Mouse (Mus musculus): ENCODE measurements around the gene Cyp4f13. TPM values are rescaled to one million over a fixed set of nuclear protein-coding genes. Genes with fewer than 3 reads are reported as not detected.

The Cyp4f13 gene
- polyA plus RNA-seq, 1 experiment = 32.8 TPM

- no peak overlapping the region for H3K27ac ChIP-seq (ENCODE audit: insufficient read depth, low read length)
- no peak for TF ChIP-seq POLR2A (IDR thresholded peaks at IDR 0.05; ENCODE audit: extremely low read depth, insufficient read depth, low read length)
- TF ChIP-seq CTCF (IDR thresholded peaks at IDR 0.05; ENCODE audit: extremely low read depth, insufficient read depth, low read length) = no peak
- H3K4me1 ChIP-seq (ENCODE audit: control insufficient read depth, insufficient read depth, low read length) = peaks cover 5% of the 10 kb centered on the region
- H3K4me3 ChIP-seq (ENCODE audit: insufficient read depth, low read length) = peak overlapping the region; percentile 79
Measured at GRCm38 (mm10) chr17:32890852-32891238, 56.4 kb downstream of the Cyp4f13 start.

GRCm38 (mm10) chr17:32889611-32890010 is 57.6 kb downstream of the Cyp4f13 start:
- Histone ChIP-seq H3K27ac (ENCODE audit: insufficient read depth, low read length) (no peak overlapping the region), H3K4me3 (ENCODE audit: insufficient read depth, low read length) (peak overlapping the region; percentile 14; the same call in 1 of the 2 replicates), H3K4me1 (ENCODE audit: control insufficient read depth, insufficient read depth, low read length) (peaks cover 5% of the 10 kb centered on the region)
- no peak for TF ChIP-seq CTCF (IDR thresholded peaks at IDR 0.05; ENCODE audit: extremely low read depth, insufficient read depth, low read length)

- TF ChIP-seq POLR2A (IDR thresholded peaks at IDR 0.05; ENCODE audit: extremely low read depth, insufficient read depth, low read length) (no peak), CTCF (IDR thresholded peaks at IDR 0.05; ENCODE audit: extremely low read depth, insufficient read depth, low read length) (no peak)
- H3K27ac ChIP-seq (ENCODE audit: insufficient read depth, low read length) = no peak overlapping the region
- no peak overlapping the region for H3K4me3 ChIP-seq (ENCODE audit: insufficient read depth, low read length)
- H3K4me1 ChIP-seq (ENCODE audit: control insufficient read depth, insufficient read depth, low read length) = no peaks in the 10 kb centered on the region
Measured at GRCm38 (mm10) chr17:32880320-32881218, 66.6 kb downstream of the Cyp4f13 start.

GRCm38 (mm10) chr17:32878773-32879172 is 68.4 kb downstream of the Cyp4f13 start:
- Histone ChIP-seq H3K27ac (ENCODE audit: insufficient read depth, low read length) (no peak overlapping the region), H3K4me1 (ENCODE audit: control insufficient read depth, insufficient read depth, low read length) (no peaks in the 10 kb centered on the region), H3K4me3 (ENCODE audit: insufficient read depth, low read length) (no peak overlapping the region)
- TF ChIP-seq POLR2A (IDR thresholded peaks at IDR 0.05; ENCODE audit: extremely low read depth, insufficient read depth, low read length) (no peak), CTCF (IDR thresholded peaks at IDR 0.05; ENCODE audit: extremely low read depth, insufficient read depth, low read length) (no peak)

GRCm38 (mm10) chr17:32877471-32878171 is 69.6 kb downstream of the Cyp4f13 start:
- no peaks in the 10 kb centered on the region for H3K4me1 ChIP-seq (ENCODE audit: control insufficient read depth, insufficient read depth, low read length)
- TF ChIP-seq POLR2A (IDR thresholded peaks at IDR 0.05; ENCODE audit: extremely low read depth, insufficient read depth, low read length) = no peak
- TF ChIP-seq CTCF (IDR thresholded peaks at IDR 0.05; ENCODE audit: extremely low read depth, insufficient read depth, low read length) = no peak
- no peak overlapping the region for H3K4me3 ChIP-seq (ENCODE audit: insufficient read depth, low read length)

More at GRCm38 (mm10) chr17:32877471-32878171, 69.6 kb downstream of the Cyp4f13 start:
- no peak overlapping the region for H3K27ac ChIP-seq (ENCODE audit: insufficient read depth, low read length)

Other genes with a start within 250 kb of the Cyp4f13 start
- 26.3 and 27.4 TPM in 2 replicates for gene Zfp871, start 159.1 kb downstream of the Cyp4f13 start, polyA plus RNA-seq (2012; rRNA removed)
- 6.4 and 7.9 TPM in 2 replicates for gene Zfp811, start 137.5 kb downstream of the Cyp4f13 start, polyA plus RNA-seq (2012; rRNA removed)
- gene Zfp799, start 117.1 kb downstream of the Cyp4f13 start, polyA plus RNA-seq (2012; rRNA removed) = 12.5 and 14.7 TPM in 2 replicates
- gene Zfp870, start 55.8 kb downstream of the Cyp4f13 start, polyA plus RNA-seq (2012; rRNA removed) = 5.2 and 5.5 TPM in 2 replicates
- 17.0 and 18.6 TPM in 2 replicates for gene Cyp4f14, start 30.1 kb downstream of the Cyp4f13 start, polyA plus RNA-seq (2012; rRNA removed)
- 3.1 and 3.2 TPM in 2 replicates for gene Zfp472, start 18.4 kb upstream of the Cyp4f13 start, polyA plus RNA-seq (2012; rRNA removed)
- 10.6 and 11.4 TPM in 2 replicates for gene Zfp952, start 45.7 kb upstream of the Cyp4f13 start, polyA plus RNA-seq (2012; rRNA removed)
- gene Zfp763, start 86.0 kb upstream of the Cyp4f13 start, polyA plus RNA-seq (2012; rRNA removed) = 9.7 and 10.1 TPM in 2 replicates
- 0.08 TPM in 1 of 2 replicates, not detected in the other for gene 4921501E09Rik, start 120.7 kb upstream of the Cyp4f13 start, polyA plus RNA-seq (2012; rRNA removed)
- gene Zfp563, start 141.9 kb upstream of the Cyp4f13 start, polyA plus RNA-seq (2012; rRNA removed) = 8.0 and 8.6 TPM in 2 replicates
- gene Morc2b, start 192.3 kb upstream of the Cyp4f13 start, polyA plus RNA-seq (2012; rRNA removed) = 4.6 and 5.2 TPM in 2 replicates
- gene Olfr55, start 221.0 kb upstream of the Cyp4f13 start, polyA plus RNA-seq (2012; rRNA removed) = not detected in 2 replicates
- not detected in 2 replicates for gene Olfr239, start 243.9 kb upstream of the Cyp4f13 start, polyA plus RNA-seq (2012; rRNA removed)

All from cortical plate, adult 2 months (tissue).